Mouse (Mus musculus) lung, embryonic 15.5 days (tissue): ENCODE measurements around the gene Cacng8. TPM values are rescaled to one million over a fixed set of nuclear protein-coding genes. Genes with fewer than 3 reads are reported as not detected.
A peak's percentile ranks its signal among the peaks of the same experiment; 100 is the strongest.

Source experiments
- ATAC-seq: fragments of 200-750 bp; cut with Nextera tagmentation; 2 replicates; pipeline ENCODE4 v1.8.0; 2017; ENCODE audit warnings: moderate number of reproducible peaks, borderline replicate concordance; ENCODE audit not compliant: low FRiP score, low TSS enrichment; ENCODE audit errors: extremely low read depth
- H3K27ac ChIP-seq: fragments of 300-500 bp; sonication (generic); 2 replicates; pipeline ENCODE4 v1.5.1; 2015; ENCODE audit warnings: moderate library complexity, mild to moderate bottlenecking, inconsistent platforms
- H3K27me3 ChIP-seq: fragments of 300-500 bp; sonication (generic); 2 replicates; pipeline ENCODE4 v1.6.1; 2015; ENCODE audit warnings: inconsistent platforms
- H3K36me3 ChIP-seq: fragments of 300-500 bp; sonication (generic); 2 replicates; pipeline ENCODE4 v1.6.1; 2015; ENCODE audit warnings: inconsistent platforms
- H3K4me1 ChIP-seq: fragments of 300-500 bp; sonication (generic); 2 replicates; pipeline ENCODE4 v1.6.1; 2015; ENCODE audit warnings: inconsistent platforms
- H3K4me2 ChIP-seq: fragments of 300-500 bp; sonication (generic); 2 replicates; pipeline ENCODE4 v1.6.1; 2015; ENCODE audit warnings: inconsistent platforms, mild to moderate bottlenecking, moderate library complexity
- H3K4me3 ChIP-seq: fragments of 300-500 bp; sonication (generic); 2 replicates; pipeline ENCODE4 v1.5.1; 2015; ENCODE audit warnings: mild to moderate bottlenecking, inconsistent platforms
- H3K9ac ChIP-seq: fragments of 300-500 bp; sonication (generic); 2 replicates; pipeline ENCODE4 v1.6.1; 2015; ENCODE audit warnings: inconsistent platforms
- H3K9me3 ChIP-seq: fragments of 300-500 bp; sonication (generic); 2 replicates; pipeline ENCODE4 v1.6.1; 2016; ENCODE audit warnings: inconsistent platforms
- WGBS: fragments of 180-500 bp; shearing (Covaris S2); methylation state at CpG from one replicate; pipeline ENCODE4 v1.1.7; 2015; 5-methylcytosine and 5-hydroxymethylcytosine counted together
- polyA plus RNA-seq: library from polyadenylated mRNA; unstranded; fragments of >200 nt; fragmentation: Nextera tagmentation; extraction: Ambion mirVana; gene quantifications from 2 replicates; pipeline ENCODE4 v1.2.1, GENCODE M21; 2015

Gene Cacng8
- polyA plus RNA-seq, 1 experiment from 2014 or later: 2.2 TPM

DNA sequence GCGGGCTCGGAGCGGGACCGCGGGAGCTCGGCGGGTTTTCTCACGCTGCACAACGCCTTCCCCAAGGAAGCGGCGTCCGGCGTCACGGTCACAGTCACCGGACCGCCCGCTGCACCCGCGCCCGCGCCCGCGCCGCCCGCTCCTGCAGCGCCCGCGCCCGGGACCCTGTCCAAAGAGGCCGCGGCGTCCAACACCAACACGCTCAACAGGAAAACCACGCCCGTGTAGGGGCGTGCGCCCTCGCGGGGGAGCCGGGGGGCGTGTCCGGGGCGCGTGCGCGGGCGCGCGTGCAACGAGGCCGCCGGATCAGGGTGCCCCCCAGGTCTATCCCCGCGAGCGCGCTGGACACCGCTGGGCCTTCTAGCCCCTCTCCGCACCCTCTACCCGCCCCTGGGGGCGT, 24.9 kb downstream of the Cacng8 start:
- peak; percentile 40 for ATAC-seq
- Histone ChIP-seq H3K9ac (peak overlapping the region; percentile 39), H3K4me2 (peak overlapping the region; percentile 99), H3K36me3 (no peaks in the 10 kb centered on the region), H3K27ac (no peak overlapping the region), H3K4me3 (peak overlapping the region; percentile 53), H3K4me1 (peaks cover 14% of the 10 kb centered on the region), H3K27me3 (peaks cover 87% of the 10 kb centered on the region), H3K9me3 (no peaks in the 10 kb centered on the region)
- under 1% methylated on average over 49 of the region's 60 CpGs for WGBS

DNA sequence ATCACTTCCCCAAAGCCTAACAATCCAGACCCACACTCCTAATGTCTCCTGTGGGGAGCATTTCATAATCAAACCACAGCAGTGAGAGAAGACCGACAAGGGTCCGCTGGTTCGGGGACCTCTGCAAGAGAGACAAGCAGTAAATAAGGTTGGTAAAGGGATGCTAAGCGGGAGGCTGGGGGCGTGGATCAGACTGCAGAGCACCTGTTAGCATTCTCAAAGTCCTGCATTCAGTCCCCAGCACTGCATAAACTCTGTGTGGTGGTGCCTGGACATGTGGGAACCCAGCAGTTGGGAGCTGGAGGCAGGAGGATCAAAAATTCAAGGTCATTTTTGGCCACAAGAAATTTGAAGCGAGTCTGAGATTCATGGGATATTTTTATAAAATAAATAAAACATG, 29.5 kb downstream of the Cacng8 start:
- WGBS: 34% methylated on average over 6 of the region's 6 CpGs
- Histone ChIP-seq H3K4me2 (no peak overlapping the region), H3K36me3 (no peaks in the 10 kb centered on the region), H3K27ac (no peak overlapping the region), H3K4me1 (peaks cover 3% of the 10 kb centered on the region; the same call in 1 of the 2 replicates), H3K4me3 (no peak overlapping the region), H3K9ac (no peak overlapping the region), H3K9me3 (no peaks in the 10 kb centered on the region), H3K27me3 (peaks cover 88% of the 10 kb centered on the region)
- ATAC-seq: no peak

DNA sequence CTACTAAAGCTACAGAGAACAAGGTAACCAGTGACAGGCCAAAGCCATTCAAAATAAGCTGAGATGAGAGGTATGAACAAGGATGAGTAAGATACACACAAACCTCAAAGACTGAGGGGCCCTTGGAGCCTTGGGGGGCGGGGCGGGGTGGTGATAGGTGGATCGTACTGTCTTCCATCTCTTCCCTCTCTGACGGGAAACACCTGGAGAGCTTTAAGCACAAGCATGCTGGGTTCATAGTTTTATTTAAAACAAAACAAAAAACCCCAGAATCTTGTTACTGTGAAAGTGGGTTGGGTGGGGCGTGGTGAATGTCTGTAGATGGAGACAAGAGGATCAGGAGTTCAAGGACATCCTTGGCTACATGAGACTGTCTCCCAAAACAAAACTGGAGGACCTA, 30.0 kb downstream of the Cacng8 start:
- WGBS: 30% methylated on average over 5 of the region's 5 CpGs
- Histone ChIP-seq H3K36me3 (no peaks in the 10 kb centered on the region), H3K27ac (no peak overlapping the region), H3K4me3 (no peak overlapping the region), H3K9me3 (no peaks in the 10 kb centered on the region), H3K4me1 (peaks cover 3% of the 10 kb centered on the region; the same call in 1 of the 2 replicates), H3K4me2 (no peak overlapping the region), H3K9ac (no peak overlapping the region), H3K27me3 (peaks cover 87% of the 10 kb centered on the region)
- no peak for ATAC-seq

DNA sequence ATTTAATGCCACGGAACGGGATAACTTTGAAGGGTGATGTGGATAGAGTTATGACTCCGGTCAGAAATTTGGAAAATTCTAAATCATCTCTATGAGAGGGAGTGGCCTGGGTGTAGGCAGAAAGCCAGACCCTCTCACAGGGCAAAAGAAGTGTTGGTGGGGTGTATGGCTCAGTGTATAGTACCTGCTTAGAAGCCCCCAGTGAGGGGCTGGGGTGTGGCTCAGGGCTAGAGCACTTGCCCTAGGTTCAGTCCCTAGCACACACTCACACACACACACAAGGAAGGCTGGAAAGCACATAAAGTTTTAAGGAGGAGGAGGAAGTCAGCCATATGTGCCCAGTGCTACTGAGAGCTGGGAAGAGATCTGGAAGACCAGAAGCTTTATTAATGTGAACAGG, 30.8 kb downstream of the Cacng8 start:
- Histone ChIP-seq H3K27ac (no peak overlapping the region), H3K9ac (no peak overlapping the region), H3K4me1 (no peaks in the 10 kb centered on the region), H3K4me2 (no peak overlapping the region), H3K27me3 (peaks cover 84% of the 10 kb centered on the region), H3K36me3 (no peaks in the 10 kb centered on the region), H3K9me3 (no peaks in the 10 kb centered on the region), H3K4me3 (no peak overlapping the region)
- WGBS: 63% methylated on average over 3 of the region's 3 CpGs
- ATAC-seq: no peak

DNA sequence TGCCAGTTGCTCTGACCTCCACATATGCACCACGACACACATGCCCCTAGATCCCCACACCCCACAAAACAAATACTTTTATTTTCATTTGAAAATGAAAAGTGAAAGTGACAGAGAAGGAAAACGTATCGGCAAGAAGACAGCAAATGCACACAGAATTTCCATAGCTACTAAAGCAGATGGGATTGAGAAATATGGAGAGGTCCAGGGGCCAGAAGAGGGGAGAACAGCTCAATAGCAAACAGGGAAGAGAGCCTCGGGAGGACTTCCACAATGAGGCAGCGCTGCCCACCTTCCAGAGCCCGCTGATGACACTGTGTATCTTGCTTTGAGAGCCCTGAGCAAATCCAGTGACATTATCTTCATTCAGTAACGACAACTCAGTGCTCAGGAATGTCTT, 31.6 kb downstream of the Cacng8 start:
- 47% methylated on average over 7 of the region's 7 CpGs for WGBS
- no peaks in the 10 kb centered on the region for H3K9me3 ChIP-seq
- H3K4me3 ChIP-seq: no peak overlapping the region
- no peak overlapping the region for H3K4me2 ChIP-seq
- H3K4me1 ChIP-seq: no peaks in the 10 kb centered on the region
- no peak for ATAC-seq
- H3K27me3 ChIP-seq: peaks cover 76% of the 10 kb centered on the region
- no peaks in the 10 kb centered on the region for H3K36me3 ChIP-seq
- H3K27ac ChIP-seq: no peak overlapping the region
- H3K9ac ChIP-seq: no peak overlapping the region

DNA sequence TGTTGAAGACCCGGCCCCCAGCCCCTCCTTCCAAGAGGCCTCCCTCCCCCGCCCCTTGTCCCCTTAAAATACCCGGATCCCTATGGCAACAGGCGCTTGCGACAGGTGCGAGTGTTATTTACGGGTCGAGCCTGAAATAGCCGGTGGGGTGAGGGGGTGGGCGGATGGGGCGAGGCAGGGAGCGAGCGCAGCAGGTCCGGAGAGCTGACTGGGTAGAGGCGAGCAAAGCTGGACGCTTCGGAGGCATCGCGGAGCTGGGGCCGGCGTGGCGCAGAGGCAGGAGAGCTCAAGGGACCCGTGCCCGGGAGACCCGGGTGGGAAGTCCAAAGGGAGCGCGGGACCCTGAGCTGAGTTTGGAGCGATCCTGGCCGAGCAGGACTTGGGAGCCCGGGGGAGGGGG, 32.9 kb downstream of the Cacng8 start:
- Histone ChIP-seq H3K4me1 (no peaks in the 10 kb centered on the region), H3K4me2 (peak overlapping the region; percentile 40), H3K36me3 (no peaks in the 10 kb centered on the region), H3K9ac (no peak overlapping the region), H3K4me3 (no peak overlapping the region), H3K9me3 (no peaks in the 10 kb centered on the region), H3K27me3 (peaks cover 63% of the 10 kb centered on the region), H3K27ac (no peak overlapping the region)
- ATAC-seq: 0 out of 2 replicates have a peak, but pooled peaks have one; percentile 27
- WGBS: 0% methylated on average over 29 of the region's 30 CpGs

DNA sequence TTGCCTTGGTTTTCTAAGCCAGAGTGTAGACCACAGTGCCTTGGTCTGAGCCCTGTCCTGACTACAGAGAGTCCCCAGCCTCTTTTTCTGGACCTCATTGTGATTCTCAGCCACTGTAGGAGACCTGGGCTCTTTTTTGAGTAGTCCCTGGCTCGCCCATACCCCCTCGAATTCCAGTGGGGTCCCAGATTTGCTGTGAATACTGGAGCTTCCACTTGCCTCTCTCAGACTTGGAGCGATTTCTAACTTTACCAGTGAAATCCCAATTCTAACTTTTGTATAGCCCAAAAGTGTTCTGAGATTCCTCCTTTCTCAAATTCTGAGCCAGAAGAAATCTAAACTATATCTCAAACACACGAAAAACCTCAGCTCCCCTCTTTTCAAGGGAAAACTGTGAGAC, 33.4 kb downstream of the Cacng8 start, which contains the start of gene Cacng6:
Gene Cacng6 (plus strand): TSS at position 301 of the 400 bp plus-strand sequence.
- Histone ChIP-seq H3K9ac (no peak within 1 kb of the TSS), H3K9me3 (no peaks in the 10 kb centered on the region), H3K27me3 (peaks cover 60% of the 10 kb centered on the region), H3K4me3 (no peak within 1 kb of the TSS), H3K4me2 (peak within 1 kb of the TSS; percentile 40), H3K36me3 (no peaks in the 10 kb centered on the region), H3K27ac (no peak within 1 kb of the TSS), H3K4me1 (no peaks in the 10 kb centered on the region)
- ATAC-seq: no peak
- WGBS: 42% methylated on average over 4 of the region's 4 CpGs

DNA sequence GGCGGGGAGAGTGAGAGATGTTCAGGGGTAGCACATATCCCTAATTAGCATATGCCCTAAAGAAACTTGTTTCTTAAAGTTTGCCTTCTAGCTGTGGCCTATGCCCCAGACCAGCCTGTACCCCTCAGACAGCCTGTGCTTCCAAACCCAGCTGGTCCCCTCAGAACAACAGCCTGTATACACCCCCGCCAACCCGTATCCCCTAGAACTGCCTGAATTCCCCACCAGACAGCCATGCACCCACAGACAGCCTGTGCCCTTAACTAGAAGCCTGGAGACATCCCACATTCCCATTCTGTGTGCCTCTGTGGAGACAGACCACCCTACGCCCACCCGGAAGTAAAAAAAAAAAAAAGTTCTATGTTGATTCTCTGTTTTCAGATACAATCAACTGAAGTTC, 34.7 kb downstream of the Cacng8 start:
- H3K9me3 ChIP-seq: no peaks in the 10 kb centered on the region
- no peak overlapping the region for H3K27ac ChIP-seq
- 87% methylated on average over 5 of the region's 5 CpGs for WGBS
- no peak overlapping the region for H3K4me3 ChIP-seq
- no peak for ATAC-seq
- no peaks in the 10 kb centered on the region for H3K36me3 ChIP-seq
- H3K9ac ChIP-seq: no peak overlapping the region
- no peak overlapping the region for H3K4me2 ChIP-seq
- no peaks in the 10 kb centered on the region for H3K4me1 ChIP-seq
- H3K27me3 ChIP-seq: peaks cover 53% of the 10 kb centered on the region

DNA sequence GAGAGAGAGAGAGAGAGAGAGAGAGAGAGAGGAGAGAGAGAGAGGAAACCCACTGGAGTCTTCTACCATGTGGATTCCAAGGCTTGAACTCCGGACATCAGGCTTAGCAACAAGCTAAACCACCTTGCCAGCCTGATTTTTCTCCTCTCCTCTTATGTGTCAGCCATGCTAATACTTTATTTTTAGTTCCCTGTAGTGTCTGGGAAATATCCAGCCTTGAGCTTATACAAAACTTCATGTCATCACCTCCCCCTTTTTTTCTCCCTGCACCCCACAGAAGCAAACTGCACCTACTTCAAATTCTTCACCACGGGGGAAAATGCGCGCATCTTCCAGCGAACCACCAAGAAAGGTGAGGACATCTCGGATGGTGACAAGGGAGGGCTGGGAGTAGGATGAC, 39.7 kb downstream of the Cacng8 start:
- 72% methylated on average over 6 of the region's 6 CpGs for WGBS
- no peak overlapping the region for H3K27ac ChIP-seq
- ATAC-seq: no peak
- no peaks in the 10 kb centered on the region for H3K9me3 ChIP-seq
- H3K36me3 ChIP-seq: no peaks in the 10 kb centered on the region
- H3K27me3 ChIP-seq: peaks cover 8% of the 10 kb centered on the region; the same call in 1 of the 2 replicates
- H3K9ac ChIP-seq: no peak overlapping the region
- no peaks in the 10 kb centered on the region for H3K4me1 ChIP-seq
- no peak overlapping the region for H3K4me3 ChIP-seq
- H3K4me2 ChIP-seq: no peak overlapping the region

DNA sequence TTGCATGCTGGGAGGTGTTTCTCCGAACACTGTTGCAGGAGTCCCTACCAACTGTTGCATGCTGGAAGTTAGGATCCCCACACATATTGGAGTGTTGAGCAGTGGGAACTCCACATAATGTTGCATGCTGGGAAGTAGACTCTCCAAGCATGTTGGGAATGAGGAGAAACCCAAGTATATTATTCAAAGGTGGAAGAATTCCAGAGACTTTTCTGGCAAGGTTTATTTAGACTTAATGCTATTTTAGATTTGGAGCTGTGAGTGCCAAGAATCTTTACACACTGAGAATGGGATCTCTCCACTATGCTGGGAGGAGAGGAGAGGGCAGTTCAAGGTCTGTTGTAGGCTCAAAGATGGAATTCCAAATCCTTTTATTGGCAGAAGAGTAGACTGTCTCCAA, 41.6 kb downstream of the Cacng8 start:
- Histone ChIP-seq H3K36me3 (no peaks in the 10 kb centered on the region), H3K9me3 (no peaks in the 10 kb centered on the region), H3K27ac (no peak overlapping the region), H3K4me3 (no peak overlapping the region), H3K9ac (no peak overlapping the region), H3K4me2 (no peak overlapping the region), H3K27me3 (no peaks in the 10 kb centered on the region), H3K4me1 (no peaks in the 10 kb centered on the region)
- ATAC-seq: no peak
- 83% methylated on average over 1 of the region's 1 CpGs for WGBS

DNA sequence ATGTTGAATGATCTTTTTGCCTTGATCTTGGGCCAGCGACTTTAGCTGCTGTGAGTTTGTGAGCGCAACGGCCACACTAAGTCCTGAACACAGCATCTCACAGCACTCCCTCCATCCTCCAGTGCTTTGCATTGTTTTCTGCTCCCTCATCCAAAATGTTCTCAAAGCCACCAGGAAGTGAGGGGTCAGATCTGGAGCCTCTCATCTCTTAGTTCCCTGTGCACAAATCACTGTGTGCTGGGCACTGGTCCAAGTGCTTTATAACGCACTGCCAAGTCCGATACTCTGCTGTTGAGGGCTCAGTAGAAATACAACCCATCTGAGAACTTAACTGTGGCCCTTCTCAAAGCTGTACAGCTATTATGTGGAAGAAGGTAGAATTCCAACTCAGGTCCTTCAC, 47.5 kb downstream of the Cacng8 start:
- no peak; the same call in 1 of the 2 replicates for ATAC-seq
- Histone ChIP-seq H3K27ac (no peak overlapping the region), H3K9ac (no peak overlapping the region), H3K36me3 (no peaks in the 10 kb centered on the region), H3K9me3 (no peaks in the 10 kb centered on the region), H3K27me3 (no peaks in the 10 kb centered on the region), H3K4me3 (no peak overlapping the region), H3K4me1 (0 out of 2 replicates have a peak, but pooled peaks cover 4% of the 10 kb centered on the region), H3K4me2 (no peak overlapping the region)
- WGBS: 28% methylated on average over 5 of the region's 5 CpGs

DNA sequence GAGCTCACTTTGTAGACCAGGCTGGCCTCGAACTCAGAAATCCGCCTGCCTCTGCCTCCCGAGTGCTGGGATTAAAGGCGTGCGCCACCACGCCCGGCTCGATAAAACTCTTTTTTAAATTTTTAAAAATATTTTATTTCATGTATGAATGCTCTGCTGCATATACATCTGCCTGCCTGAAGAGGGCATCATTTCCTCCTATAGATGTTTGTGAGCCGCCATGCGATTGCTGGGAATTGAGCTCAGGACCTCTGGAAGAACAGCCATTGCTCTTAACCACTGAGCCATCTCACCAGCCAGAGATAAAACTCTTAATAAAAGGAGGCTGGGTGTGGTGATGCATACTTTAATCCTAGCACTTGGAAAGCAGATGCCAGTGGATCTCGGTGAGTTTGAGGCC, 49.5 kb downstream of the Cacng8 start:
- H3K9ac ChIP-seq: no peak overlapping the region

DNA sequence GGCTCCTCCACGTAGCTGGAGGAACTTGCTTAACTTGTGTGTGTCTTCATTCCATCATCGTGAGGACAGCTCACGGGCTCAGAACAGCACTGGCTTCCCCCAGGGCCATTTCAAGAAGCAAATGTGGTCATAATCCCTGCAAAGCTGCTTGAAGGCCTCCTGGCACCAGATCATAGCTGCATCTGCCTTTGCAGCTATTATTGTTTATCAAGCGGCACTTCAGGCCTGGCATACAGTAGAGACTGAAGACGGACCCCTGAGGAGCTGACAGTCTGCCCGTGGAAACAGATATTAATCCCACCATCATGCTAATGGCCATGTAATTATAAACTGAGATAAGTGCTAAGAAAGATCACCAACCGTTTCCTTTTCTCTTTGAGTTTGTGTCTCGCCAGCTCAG, 50.0 kb downstream of the Cacng8 start:
- Histone ChIP-seq H3K4me1 (0 out of 2 replicates have a peak, but pooled peaks cover 4% of the 10 kb centered on the region), H3K36me3 (no peaks in the 10 kb centered on the region), H3K27ac (no peak overlapping the region), H3K4me3 (no peak overlapping the region), H3K27me3 (no peaks in the 10 kb centered on the region), H3K4me2 (no peak overlapping the region), H3K9ac (no peak overlapping the region), H3K9me3 (no peaks in the 10 kb centered on the region)
- WGBS: 45% methylated on average over 8 of the region's 8 CpGs
- ATAC-seq: no peak

More for the DNA sequence above, 49.5 kb downstream of the Cacng8 start:
- Histone ChIP-seq H3K27me3 (no peaks in the 10 kb centered on the region), H3K4me3 (no peak overlapping the region), H3K27ac (no peak overlapping the region), H3K4me2 (no peak overlapping the region), H3K4me1 (0 out of 2 replicates have a peak, but pooled peaks cover 4% of the 10 kb centered on the region), H3K36me3 (no peaks in the 10 kb centered on the region), H3K9me3 (no peaks in the 10 kb centered on the region)
- WGBS: 80% methylated on average over 11 of the region's 11 CpGs
- no peak for ATAC-seq
